Mouse (Mus musculus) effector memory CD4-positive, alpha-beta T cell, adult 5 months (primary cell): ENCODE results near the gene Myoz2. TPM values are rescaled to one million over a fixed set of nuclear protein-coding genes. Genes with fewer than 3 reads are reported as not detected.

Experiments
- polyA plus RNA-seq: library from polyadenylated mRNA; unstranded; fragments of 100-300 nt; shearing (Covaris generic); gene quantifications from one replicate; pipeline ENCODE4 v1.2.1, GENCODE M21; 2017

The Myoz2 gene
- not detected for polyA plus RNA-seq

GRCm38 (mm10) chr3:123034752-123035151 is at the start of gene Myoz2:
TSS of gene Myoz2 (minus strand) at chr3:123035015.

DNA sequence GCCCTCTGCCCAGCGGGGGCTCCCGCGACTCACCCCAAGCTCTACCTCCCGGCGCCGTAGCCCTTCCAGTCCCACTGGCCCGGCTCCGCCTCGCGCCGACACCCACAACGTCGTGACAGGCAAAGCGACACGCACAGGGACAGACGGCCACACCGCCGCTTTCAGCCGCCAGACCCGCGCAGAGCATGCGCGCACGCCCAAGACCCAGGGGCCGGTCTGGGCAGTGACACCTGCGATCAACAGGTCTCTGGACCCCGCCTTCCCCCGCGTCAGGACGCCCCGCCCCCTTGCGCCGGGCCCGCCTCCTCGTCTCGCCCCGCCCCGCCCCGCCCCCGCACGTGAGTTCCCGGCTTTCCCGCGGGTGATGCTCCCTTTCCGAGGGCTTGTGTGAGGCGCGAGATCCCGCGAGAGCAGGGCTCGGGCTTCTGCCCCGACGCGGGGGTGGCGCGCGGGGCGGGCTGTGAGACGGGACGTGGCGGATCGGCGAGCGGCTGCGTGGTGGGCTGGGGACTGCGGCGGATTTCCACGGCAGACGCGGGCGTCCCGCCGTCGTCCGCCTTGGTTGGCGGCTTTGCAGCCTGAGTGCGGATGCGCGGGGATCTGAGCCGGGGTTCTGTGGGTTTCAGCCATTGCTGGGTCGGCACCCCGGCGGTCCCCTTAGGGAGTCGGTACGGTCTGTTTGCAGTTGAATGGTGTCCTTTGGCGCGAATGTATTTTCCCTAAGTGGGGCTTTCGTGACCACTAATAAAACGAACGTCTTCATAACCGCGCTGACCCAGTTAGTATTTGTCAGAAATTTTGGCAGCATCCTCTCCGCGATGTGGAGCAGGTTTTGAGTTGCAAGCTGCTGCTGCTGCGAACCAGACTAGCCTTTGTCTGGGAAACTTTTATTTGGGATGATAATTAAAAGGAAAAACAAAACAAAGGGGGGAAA is 50.3 kb downstream of the Myoz2 start, which contains the start of gene Usp53:
Gene Usp53 (minus strand): TSS at position 262 of the 934 bp plus-strand sequence.

Other genes with a start within 250 kb of the Myoz2 start
- not detected for gene Fabp2, start 139.9 kb downstream of the Myoz2 start, polyA plus RNA-seq
- gene Gm10959, start 115.7 kb downstream of the Myoz2 start, polyA plus RNA-seq, result not detected
- gene 1810037I17Rik, start 110.8 kb downstream of the Myoz2 start, polyA plus RNA-seq, result 74.7 TPM
- 32.5 TPM for gene Usp53, start 50.5 kb downstream of the Myoz2 start, polyA plus RNA-seq
- not detected for gene Synpo2, start 201.1 kb upstream of the Myoz2 start, polyA plus RNA-seq
- 35.3 TPM for gene Sec24d, start 232.4 kb upstream of the Myoz2 start, polyA plus RNA-seq